Mouse (Mus musculus) forebrain, embryonic 10.5 days (tissue): Measurements from ENCODE around the gene Swsap1. TPM values are rescaled to one million over a fixed set of nuclear protein-coding genes. Genes with fewer than 3 reads are reported as not detected.

Experiments used
- polyA plus RNA-seq: library from polyadenylated mRNA; unstranded; fragments of >200 nt; fragmentation: Nextera tagmentation; extraction: Ambion mirVana; gene quantifications from 2 replicates; pipeline ENCODE4 v1.2.1, GENCODE M21; 2016

The Swsap1 gene
- polyA plus RNA-seq, 1 experiment from 2014 or later: 9.6 TPM

Other genes with a start within 250 kb of the Swsap1 start
- gene Ldlr, start 232.3 kb upstream of the Swsap1 start, polyA plus RNA-seq: 58.5 and 60.0 TPM in 2 replicates
- 196 and 197 TPM in 2 replicates for gene Spc24, start 195.5 kb upstream of the Swsap1 start, polyA plus RNA-seq
- 8.6 and 8.9 TPM in 2 replicates for gene Kank2, start 157.0 kb upstream of the Swsap1 start, polyA plus RNA-seq
- 0.62 and 0.94 TPM in 2 replicates for gene Angptl8, start 120.2 kb upstream of the Swsap1 start, polyA plus RNA-seq
- 24.2 and 24.7 TPM in 2 replicates for gene Dock6, start 103.1 kb upstream of the Swsap1 start, polyA plus RNA-seq
- 5.1 and 5.3 TPM in 2 replicates for gene Rab3d, start 37.6 kb upstream of the Swsap1 start, polyA plus RNA-seq
- 3.5 and 3.6 TPM in 2 replicates for gene Ccdc159, start 28.3 kb upstream of the Swsap1 start, polyA plus RNA-seq
- gene Tmem205, start 28.2 kb upstream of the Swsap1 start, polyA plus RNA-seq: 32.0 and 33.7 TPM in 2 replicates
- gene Plppr2, start 18.7 kb upstream of the Swsap1 start, polyA plus RNA-seq: 9.0 and 11.5 TPM in 2 replicates
- 10.2 and 10.8 TPM in 2 replicates for gene Epor, start 7.8 kb downstream of the Swsap1 start, polyA plus RNA-seq
- 4.7 and 5.2 TPM in 2 replicates for gene Rgl3, start 33.7 kb downstream of the Swsap1 start, polyA plus RNA-seq
- gene Ccdc151, start 46.9 kb downstream of the Swsap1 start, polyA plus RNA-seq: 4.6 and 5.0 TPM in 2 replicates
- gene Prkcsh, start 47.1 kb downstream of the Swsap1 start, polyA plus RNA-seq: 109 and 110 TPM in 2 replicates
- 11.2 and 14.8 TPM in 2 replicates for gene Elavl3, start 96.3 kb downstream of the Swsap1 start, polyA plus RNA-seq
- not detected in 2 replicates for gene Gm49318, start 115.5 kb downstream of the Swsap1 start, polyA plus RNA-seq
- gene Zfp653, start 115.6 kb downstream of the Swsap1 start, polyA plus RNA-seq: 10.0 and 11.3 TPM in 2 replicates
- 42.0 and 43.2 TPM in 2 replicates for gene Ecsit, start 129.7 kb downstream of the Swsap1 start, polyA plus RNA-seq
- gene Cnn1, start 143.5 kb downstream of the Swsap1 start, polyA plus RNA-seq: 0.46 and 1.0 TPM in 2 replicates
- gene Elof1, start 161.4 kb downstream of the Swsap1 start, polyA plus RNA-seq: 250 and 254 TPM in 2 replicates
- gene Acp5, start 180.0 kb downstream of the Swsap1 start, polyA plus RNA-seq: 19.2 and 26.1 TPM in 2 replicates
- gene Pigyl, start 201.1 kb downstream of the Swsap1 start, polyA plus RNA-seq: 53.3 and 56.9 TPM in 2 replicates
- gene Zfp872, start 232.3 kb downstream of the Swsap1 start, polyA plus RNA-seq: 0.18 and 0.32 TPM in 2 replicates